Mouse (Mus musculus): ENCODE results near the gene Ccsap. TPM values are rescaled to one million over a fixed set of nuclear protein-coding genes. Genes with fewer than 3 reads are reported as not detected.
"Not testable (repeated sequence)": the region's sequence is repeated elsewhere in the genome, so short reads cannot be mapped to it uniquely, and the experiment has no call there.

The Ccsap gene
- polyA plus RNA-seq, 2 experiments from 2014 or later = 3.2 to 3.3 TPM

GRCm38 (mm10) chr8:123832757-123833156 lies 27.3 kb downstream of the Ccsap start:
- peak; percentile 63 for ATAC-seq

GRCm38 (mm10) chr8:123827523-123827922 lies 32.5 kb downstream of the Ccsap start:
- ATAC-seq = no peak

- no peak for ATAC-seq
These were observed 33.3 kb downstream of the Ccsap start for GRCm38 (mm10) chr8:123826758-123827157.

GRCm38 (mm10) chr8:123826001-123826400 lies 34.0 kb downstream of the Ccsap start:
- no peak for ATAC-seq

- no peak for ATAC-seq
These were observed 36.4 kb downstream of the Ccsap start for GRCm38 (mm10) chr8:123823532-123824123.

- no peak for ATAC-seq
These were observed 36.9 kb downstream of the Ccsap start for GRCm38 (mm10) chr8:123823111-123823510.

GRCm38 (mm10) chr8:123820780-123821179 lies 39.2 kb downstream of the Ccsap start:
- ATAC-seq = no peak

- no peak for ATAC-seq
These were observed 40.1 kb downstream of the Ccsap start for GRCm38 (mm10) chr8:123819683-123820610.

GRCm38 (mm10) chr8:123817747-123818146 lies 42.3 kb downstream of the Ccsap start:
- no peak for ATAC-seq

- ATAC-seq = no peak
These were observed 43.1 kb downstream of the Ccsap start for GRCm38 (mm10) chr8:123816939-123817338.

- ATAC-seq = no peak
These were observed 44.7 kb downstream of the Ccsap start for GRCm38 (mm10) chr8:123815325-123815724.

GRCm38 (mm10) chr8:123813892-123814266 lies 46.1 kb downstream of the Ccsap start:
- ATAC-seq = no peak

GRCm38 (mm10) chr8:123813173-123813891 lies 46.7 kb downstream of the Ccsap start:
- ATAC-seq = no peak

GRCm38 (mm10) chr8:123812227-123812626 lies 47.8 kb downstream of the Ccsap start:
- no peak for ATAC-seq

- not testable (repeated sequence) for ATAC-seq
These were observed 50.7 kb downstream of the Ccsap start for GRCm38 (mm10) chr8:123809342-123809741.

- no peak for ATAC-seq
These were observed 51.3 kb downstream of the Ccsap start for GRCm38 (mm10) chr8:123808671-123809070.

- no peak for ATAC-seq
These were observed 52.0 kb downstream of the Ccsap start for GRCm38 (mm10) chr8:123807852-123808573.

- ATAC-seq = peak; percentile 86
These were observed 53.0 kb downstream of the Ccsap start for GRCm38 (mm10) chr8:123807024-123807431.

- no peak for ATAC-seq
These were observed 53.6 kb downstream of the Ccsap start for GRCm38 (mm10) chr8:123806374-123806935.

- peak; percentile 13 for ATAC-seq
These were observed 54.2 kb downstream of the Ccsap start, which contains the start of gene Rab4a for GRCm38 (mm10) chr8:123805718-123806373. Rab4a (plus strand) TSS chr8:123805985.

GRCm38 (mm10) chr8:123805209-123805717 lies 54.7 kb downstream of the Ccsap start:
- ATAC-seq = no peak
